Mouse (Mus musculus) ovary, adult 18-20 months (tissue): Measurements from ENCODE around the gene Gla.
"Not testable (repeated sequence)": the region's sequence is repeated elsewhere in the genome, so short reads cannot be mapped to it uniquely, and the experiment has no call there.

ENCODE experiments used
- DNase-seq: peaks from one replicate; pipeline ENCODE4 v3.0.0; 2022; ENCODE audit warnings: low spot score, mixed read lengths

Gla gene

GRCm38 (mm10) chrX:134588261-134588660 is 12.7 kb downstream of the Gla start:
- no peak for DNase-seq

- no peak for DNase-seq
Measured at GRCm38 (mm10) chrX:134586447-134586846, 14.5 kb downstream of the Gla start.

- peak; percentile 86 for DNase-seq
Measured at GRCm38 (mm10) chrX:134585103-134586002, 15.6 kb downstream of the Gla start, which contains the start of gene Rpl36a. Gene Rpl36a, plus strand, starts transcription at chrX:134585654.

- no peak for DNase-seq
Measured at GRCm38 (mm10) chrX:134582888-134583669, 17.8 kb downstream of the Gla start, which contains the start of gene Btk. Gene Btk, minus strand, starts transcription at chrX:134583570.

GRCm38 (mm10) chrX:134582270-134582669 is 18.7 kb downstream of the Gla start:
- no peak for DNase-seq

- no peak for DNase-seq
Measured at GRCm38 (mm10) chrX:134580528-134581305, 20.2 kb downstream of the Gla start.

GRCm38 (mm10) chrX:134577896-134578295 is 23.0 kb downstream of the Gla start:
- no peak for DNase-seq

- DNase-seq: no peak
Measured at GRCm38 (mm10) chrX:134566536-134567222, 34.2 kb downstream of the Gla start.

GRCm38 (mm10) chrX:134564326-134564725 is 36.6 kb downstream of the Gla start:
- DNase-seq: no peak

GRCm38 (mm10) chrX:134554425-134554824 is 46.5 kb downstream of the Gla start:
- no peak for DNase-seq

GRCm38 (mm10) chrX:134553326-134553725 is 47.6 kb downstream of the Gla start:
- no peak for DNase-seq

GRCm38 (mm10) chrX:134550903-134551302 is 50.0 kb downstream of the Gla start:
- no peak for DNase-seq

- no peak for DNase-seq
Measured at GRCm38 (mm10) chrX:134547330-134547729, 53.6 kb downstream of the Gla start.

- no peak for DNase-seq
Measured at GRCm38 (mm10) chrX:134541955-134542308, 59.0 kb downstream of the Gla start.

GRCm38 (mm10) chrX:134541145-134541954 is 59.6 kb downstream of the Gla start, which contains the start of gene Timm8a1:
Gene Timm8a1, minus strand, starts transcription at chrX:134541865.
- peak; percentile 9 for DNase-seq

- DNase-seq: no peak
Measured at GRCm38 (mm10) chrX:134540414-134541135, 60.4 kb downstream of the Gla start.

GRCm38 (mm10) chrX:134539795-134540194 is 61.1 kb downstream of the Gla start:
- DNase-seq: not testable (repeated sequence)
